Mouse (Mus musculus) forebrain, embryonic 16.5 days (tissue): ENCODE results near the gene Lrrc46. TPM values are rescaled to one million over a fixed set of nuclear protein-coding genes. Genes with fewer than 3 reads are reported as not detected.

Experiments used
- ATAC-seq: fragments of 200-750 bp; cut with Nextera tagmentation; 2 replicates; pipeline ENCODE4 v1.8.0; 2017; ENCODE audit warnings: mild to moderate bottlenecking, moderate library complexity
- H3K27ac ChIP-seq: fragments of 300-500 bp; sonication (generic); 2 replicates; pipeline ENCODE4 v1.5.1; 2014; ENCODE audit warnings: low read length, control low read depth
- H3K27me3 ChIP-seq: fragments of 300-500 bp; sonication (generic); replicated peaks from 2 replicates; pipeline ENCODE4 v1.6.1; 2014; ENCODE audit warnings: low read length; ENCODE audit not compliant: control insufficient read depth, insufficient read depth
- H3K36me3 ChIP-seq: fragments of 300-500 bp; sonication (generic); 2 replicates; pipeline ENCODE4 v1.6.1; 2014; ENCODE audit not compliant: control insufficient read depth, insufficient read depth
- H3K4me1 ChIP-seq: fragments of 300-500 bp; sonication (generic); replicated peaks from 2 replicates; pipeline ENCODE4 v1.6.1; 2014; ENCODE audit warnings: low read length; ENCODE audit not compliant: control insufficient read depth, insufficient read depth
- H3K4me2 ChIP-seq: fragments of 300-500 bp; sonication (generic); 2 replicates; pipeline ENCODE4 v1.6.1; 2014; ENCODE audit warnings: mild to moderate bottlenecking, low read length, control low read depth
- H3K4me3 ChIP-seq: fragments of 300-500 bp; sonication (generic); replicated peaks from 2 replicates; pipeline ENCODE4 v1.5.1; 2014; ENCODE audit warnings: mild to moderate bottlenecking, low read length, control low read depth
- H3K9ac ChIP-seq: fragments of 300-500 bp; sonication (generic); replicated peaks from 2 replicates; pipeline ENCODE4 v1.6.1; 2014; ENCODE audit warnings: low read depth, low read length, control low read depth
- H3K9me3 ChIP-seq: fragments of 300-500 bp; sonication (generic); 2 replicates; pipeline ENCODE4 v1.6.1; 2016; ENCODE audit warnings: low read length; ENCODE audit not compliant: control insufficient read depth
- WGBS: fragments of 180-500 bp; shearing (Covaris S2); extraction: QIAGEN DNeasy Blood & Tissue Kit; methylation state at CpG from one replicate; pipeline ENCODE4 v1.1.7; 2014; 5-methylcytosine and 5-hydroxymethylcytosine counted together
- polyA plus RNA-seq: library from polyadenylated mRNA; unstranded; fragments of >200 nt; fragmentation: Nextera tagmentation; extraction: Ambion mirVana; gene quantifications from 2 replicates; pipeline ENCODE4 v1.2.1, GENCODE M21; 2015

Gene Lrrc46
- polyA plus RNA-seq, 1 experiment from 2014 or later, result 3.0 TPM

DNA sequence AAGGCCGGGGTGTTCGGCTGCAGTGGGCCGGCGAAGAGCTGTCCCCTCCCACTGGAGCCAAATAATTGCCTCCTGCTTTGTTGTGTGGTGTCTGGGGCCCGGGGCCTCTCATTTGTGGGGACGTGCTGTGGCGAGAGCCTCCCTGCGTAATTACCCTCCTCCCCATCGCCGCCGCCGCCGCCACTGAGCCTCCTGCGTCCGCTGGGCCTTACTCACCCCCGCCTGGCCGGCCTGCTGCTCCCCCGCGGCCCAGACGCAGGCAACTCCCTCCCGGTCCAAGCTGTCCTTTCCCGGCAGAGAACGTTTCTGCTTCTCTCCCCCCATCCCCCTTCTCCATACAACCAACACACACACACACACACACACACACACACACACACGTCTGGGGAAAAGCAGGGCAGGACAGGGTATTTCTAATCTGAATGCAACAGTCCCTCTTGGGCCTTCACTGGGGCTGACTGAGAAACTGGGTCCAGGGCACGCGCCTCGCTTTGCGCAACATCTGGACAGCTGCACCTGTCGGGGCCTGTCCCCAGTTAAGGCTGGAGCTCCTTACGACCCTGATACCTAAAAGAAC, 43.7 kb downstream of the Lrrc46 start:
- ATAC-seq, result peak; percentile 59
- H3K4me1 ChIP-seq, result peaks cover 13% of the 10 kb centered on the region
- H3K36me3 ChIP-seq, result no peaks in the 10 kb centered on the region
- peak overlapping the region; percentile 59 for H3K9ac ChIP-seq
- H3K4me2 ChIP-seq, result peak overlapping the region; percentile 55
- 5% methylated on average over 30 of the region's 30 CpGs for whole genome bisulfite sequencing
- H3K27ac ChIP-seq, result no peak overlapping the region
- no peaks in the 10 kb centered on the region for H3K9me3 ChIP-seq
- H3K4me3 ChIP-seq, result peak overlapping the region; percentile 25
- H3K27me3 ChIP-seq, result no peaks in the 10 kb centered on the region

DNA sequence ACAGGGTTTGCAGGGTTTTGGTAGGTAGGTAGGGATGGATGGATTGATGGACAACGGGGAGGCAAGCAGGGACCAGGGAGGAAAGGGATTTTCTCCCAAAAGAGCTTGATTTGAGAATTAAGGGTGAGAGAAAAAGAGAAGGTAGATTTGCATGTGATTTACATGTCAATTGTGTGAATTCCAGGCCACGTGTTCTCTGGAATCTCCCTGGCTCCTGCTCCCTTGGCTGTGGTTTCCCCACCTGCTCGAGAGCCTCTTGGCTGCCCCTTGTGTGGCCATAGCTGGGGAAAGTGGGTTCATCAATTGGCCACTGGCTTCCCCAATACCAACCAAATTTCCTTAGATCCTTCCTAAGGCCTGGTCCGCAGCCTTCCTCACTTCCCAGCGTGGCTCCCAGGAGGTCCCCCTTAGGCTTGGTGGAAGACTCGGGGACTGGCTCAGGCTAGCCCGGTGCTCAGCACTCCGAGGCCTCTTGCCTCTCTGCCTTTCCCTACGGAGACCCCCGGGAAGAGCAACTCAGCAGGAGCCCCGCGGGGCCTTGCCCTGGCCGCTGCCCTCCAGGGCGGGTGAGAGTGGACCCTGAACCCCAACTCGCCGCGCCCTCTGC, 44.3 kb downstream of the Lrrc46 start:
- H3K27ac ChIP-seq, result no peak overlapping the region
- ATAC-seq, result peak; percentile 47; the same call in 1 of the 2 replicates
- no peaks in the 10 kb centered on the region for H3K9me3 ChIP-seq
- peak overlapping the region; percentile 59 for H3K9ac ChIP-seq
- H3K36me3 ChIP-seq, result no peaks in the 10 kb centered on the region
- peaks cover 13% of the 10 kb centered on the region for H3K4me1 ChIP-seq
- no peaks in the 10 kb centered on the region for H3K27me3 ChIP-seq
- WGBS, result 4% methylated on average over 17 of the region's 17 CpGs
- H3K4me3 ChIP-seq, result peak overlapping the region; percentile 25
- peak overlapping the region; percentile 55 for H3K4me2 ChIP-seq

DNA sequence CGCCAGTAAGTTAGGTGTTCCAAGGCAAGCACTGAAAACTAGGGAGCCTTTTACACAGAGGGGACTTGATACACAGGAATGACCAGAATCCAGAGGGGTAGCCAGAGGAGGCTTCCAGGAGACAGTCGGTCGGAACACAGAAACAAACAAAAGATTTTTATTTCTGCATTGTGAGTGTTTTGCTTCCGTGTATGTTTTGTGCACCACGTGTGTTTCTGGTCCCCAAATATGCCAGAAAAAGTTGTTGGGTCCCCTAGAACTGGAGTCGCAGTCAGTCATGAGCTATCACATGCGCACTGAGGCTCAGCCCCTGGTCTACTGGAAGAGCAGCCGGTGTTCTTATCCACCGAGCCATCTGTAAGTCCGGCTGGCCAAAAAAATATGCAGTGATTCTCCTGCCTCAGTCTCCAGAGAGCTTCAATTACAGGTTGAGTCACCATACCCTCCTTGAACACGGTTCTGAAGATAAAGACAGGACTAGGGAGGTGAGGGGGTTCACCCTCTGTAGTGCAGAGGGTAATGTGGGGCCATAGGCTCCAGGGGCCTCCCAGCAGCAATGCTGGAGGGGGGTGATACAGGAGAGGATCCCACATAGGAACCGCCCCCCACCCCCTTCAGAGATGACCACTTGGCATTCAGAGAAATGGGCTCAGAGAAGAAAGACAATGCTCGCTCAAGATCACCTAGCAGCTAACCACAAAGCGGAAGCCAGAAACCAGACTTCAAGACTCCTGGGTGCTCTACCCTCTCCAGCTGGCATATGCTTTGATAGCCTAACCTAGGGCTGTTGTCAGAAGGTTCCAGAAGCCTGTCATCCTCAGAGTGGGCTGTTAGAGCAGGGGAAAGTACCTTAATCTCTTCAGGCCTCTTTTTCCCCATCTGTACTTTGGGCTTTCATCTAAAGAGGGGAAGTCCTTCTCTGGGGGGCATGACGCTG, 45.1 kb downstream of the Lrrc46 start:
- H3K4me1 ChIP-seq, result peaks cover 13% of the 10 kb centered on the region
- no peaks in the 10 kb centered on the region for H3K9me3 ChIP-seq
- no peak overlapping the region for H3K4me2 ChIP-seq
- H3K9ac ChIP-seq, result no peak overlapping the region
- H3K27ac ChIP-seq, result no peak overlapping the region
- ATAC-seq, result no peak
- no peaks in the 10 kb centered on the region for H3K36me3 ChIP-seq
- no peak overlapping the region for H3K4me3 ChIP-seq
- 82% methylated on average over 15 of the region's 15 CpGs for WGBS
- no peaks in the 10 kb centered on the region for H3K27me3 ChIP-seq

DNA sequence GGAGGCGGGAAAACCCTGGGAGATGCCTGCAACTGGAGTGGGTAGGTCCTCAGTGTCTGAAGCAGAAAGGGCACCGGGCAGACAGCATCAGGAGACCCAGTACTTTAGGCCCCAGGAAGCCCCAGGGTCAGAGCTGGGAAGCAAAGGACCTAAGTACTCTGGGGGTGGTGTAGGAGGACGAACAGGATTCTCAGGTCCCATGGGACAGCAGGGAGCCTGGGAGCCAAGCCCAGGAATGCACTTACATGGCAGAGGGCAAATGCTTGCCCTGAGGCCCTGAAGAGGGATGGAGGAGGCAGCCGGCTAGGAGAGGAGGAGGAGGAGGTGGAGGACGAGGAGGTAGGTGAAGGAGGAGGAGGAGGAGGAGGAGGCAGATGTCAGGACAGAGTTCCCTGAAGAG, 46.2 kb downstream of the Lrrc46 start:
- Histone ChIP-seq H3K9ac (no peak overlapping the region), H3K4me2 (no peak overlapping the region), H3K27me3 (no peaks in the 10 kb centered on the region), H3K36me3 (no peaks in the 10 kb centered on the region), H3K4me3 (no peak overlapping the region), H3K27ac (no peak overlapping the region), H3K9me3 (no peaks in the 10 kb centered on the region), H3K4me1 (peaks cover 13% of the 10 kb centered on the region)
- WGBS, result 31% methylated on average over 5 of the region's 5 CpGs
- ATAC-seq, result no peak

DNA sequence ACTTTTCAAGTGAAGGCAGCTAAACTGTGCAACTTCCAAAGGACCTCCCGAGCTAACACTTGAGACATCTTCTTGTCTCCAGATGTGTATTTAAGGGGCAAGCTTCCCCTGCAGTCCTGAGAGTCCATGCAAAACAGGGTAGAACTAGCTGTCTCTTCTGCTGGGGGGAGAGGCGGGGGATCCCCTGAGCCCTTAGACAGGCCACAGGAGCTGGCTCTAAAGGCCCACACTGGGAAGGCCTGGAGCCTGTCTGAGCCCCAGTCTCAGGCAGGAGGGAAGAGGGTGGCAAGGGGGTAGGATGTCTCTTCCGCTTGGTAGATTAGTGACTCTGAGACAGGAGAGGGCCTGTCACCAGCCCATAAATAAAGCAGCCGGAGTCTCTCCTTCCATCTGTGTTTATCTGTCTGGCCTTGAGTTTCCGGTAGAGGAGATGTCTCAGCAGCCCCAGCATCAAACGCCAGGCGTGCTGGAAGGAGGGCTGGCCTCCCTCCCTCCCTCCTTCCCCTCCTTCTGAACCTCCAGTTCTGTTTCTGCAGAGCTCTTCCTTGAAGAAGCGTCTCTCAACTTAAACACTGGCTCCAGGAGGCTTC, 48.4 kb downstream of the Lrrc46 start:
- no peak for ATAC-seq
- no peaks in the 10 kb centered on the region for H3K9me3 ChIP-seq
- H3K27ac ChIP-seq, result no peak overlapping the region
- H3K4me3 ChIP-seq, result no peak overlapping the region
- no peak overlapping the region for H3K4me2 ChIP-seq
- peaks cover 21% of the 10 kb centered on the region for H3K4me1 ChIP-seq
- H3K27me3 ChIP-seq, result 0 out of 2 replicates have a peak, but pooled peaks cover 3% of the 10 kb centered on the region
- 56% methylated on average over 8 of the region's 8 CpGs for WGBS
- H3K9ac ChIP-seq, result no peak overlapping the region
- H3K36me3 ChIP-seq, result no peaks in the 10 kb centered on the region

DNA sequence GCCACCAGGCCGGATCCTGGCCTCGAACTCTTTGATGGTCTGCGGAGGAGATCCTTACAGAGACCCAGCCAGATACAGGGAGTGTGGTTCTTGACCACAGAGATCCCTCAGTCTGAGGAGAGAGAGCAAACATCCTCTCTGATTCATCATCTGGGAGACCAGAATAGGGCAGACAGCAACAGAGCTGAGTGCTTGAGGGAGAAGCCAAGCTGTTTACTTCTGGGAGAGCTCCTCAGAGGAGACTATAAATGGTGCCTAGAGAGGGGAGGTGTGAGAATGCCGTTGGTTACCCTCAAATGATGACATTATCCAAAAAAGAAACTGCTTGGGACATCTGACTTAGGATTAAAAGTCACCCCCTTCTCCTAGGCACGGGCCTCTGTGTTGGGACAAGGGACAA, 49.7 kb downstream of the Lrrc46 start:
- ATAC-seq, result no peak
- Histone ChIP-seq H3K27me3 (0 out of 2 replicates have a peak, but pooled peaks cover 5% of the 10 kb centered on the region), H3K4me2 (no peak overlapping the region), H3K36me3 (no peaks in the 10 kb centered on the region), H3K9ac (no peak overlapping the region), H3K27ac (no peak overlapping the region), H3K9me3 (no peaks in the 10 kb centered on the region), H3K4me3 (no peak overlapping the region), H3K4me1 (peaks cover 13% of the 10 kb centered on the region)
- WGBS, result 76% methylated on average over 5 of the region's 5 CpGs

DNA sequence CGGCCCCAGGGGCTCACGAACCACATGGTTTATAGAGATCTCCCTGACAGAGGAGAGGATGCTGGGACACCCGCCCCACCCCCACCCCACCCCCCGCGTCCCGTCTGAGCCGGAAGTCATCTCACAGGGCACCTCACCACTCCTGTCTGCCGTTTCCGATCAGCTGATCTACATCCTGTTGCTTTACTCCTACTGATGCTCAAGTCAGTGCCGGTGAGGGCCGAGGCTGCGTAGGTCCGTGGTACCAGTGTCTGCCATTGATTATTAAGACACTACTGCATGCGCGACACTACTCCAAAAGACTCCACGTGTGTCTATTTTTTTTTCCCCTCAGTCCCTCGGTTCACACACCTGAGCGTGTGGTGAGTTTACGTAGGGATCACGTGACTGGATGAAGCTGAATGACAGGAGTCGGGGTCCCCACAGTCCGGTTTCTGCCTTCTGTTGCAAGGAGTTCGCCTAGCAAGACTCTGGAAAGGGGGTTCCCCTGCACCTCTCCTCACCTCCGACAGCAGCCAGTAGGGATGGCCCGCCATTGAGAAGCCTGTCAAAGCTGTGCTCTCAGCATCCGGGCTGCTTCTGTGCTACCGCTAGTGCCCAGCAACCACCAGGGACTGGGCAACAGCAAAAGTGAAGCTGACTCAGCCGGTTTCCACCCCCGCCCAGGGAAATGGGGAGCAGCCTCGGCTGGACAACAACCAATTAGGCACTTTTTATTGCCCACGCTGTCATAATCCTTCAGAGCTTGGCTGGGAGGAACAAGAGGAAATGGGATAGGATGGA, 53.1 kb downstream of the Lrrc46 start:
- Histone ChIP-seq H3K9me3 (no peaks in the 10 kb centered on the region), H3K4me2 (peak overlapping the region; percentile 56), H3K4me3 (peak overlapping the region; percentile 43), H3K36me3 (no peaks in the 10 kb centered on the region), H3K27me3 (peaks cover 11% of the 10 kb centered on the region), H3K4me1 (peaks cover 12% of the 10 kb centered on the region), H3K9ac (peak overlapping the region; percentile 45), H3K27ac (no peak overlapping the region)
- ATAC-seq, result peak; percentile 71
- 6% methylated on average over 31 of the region's 31 CpGs for whole genome bisulfite sequencing

DNA sequence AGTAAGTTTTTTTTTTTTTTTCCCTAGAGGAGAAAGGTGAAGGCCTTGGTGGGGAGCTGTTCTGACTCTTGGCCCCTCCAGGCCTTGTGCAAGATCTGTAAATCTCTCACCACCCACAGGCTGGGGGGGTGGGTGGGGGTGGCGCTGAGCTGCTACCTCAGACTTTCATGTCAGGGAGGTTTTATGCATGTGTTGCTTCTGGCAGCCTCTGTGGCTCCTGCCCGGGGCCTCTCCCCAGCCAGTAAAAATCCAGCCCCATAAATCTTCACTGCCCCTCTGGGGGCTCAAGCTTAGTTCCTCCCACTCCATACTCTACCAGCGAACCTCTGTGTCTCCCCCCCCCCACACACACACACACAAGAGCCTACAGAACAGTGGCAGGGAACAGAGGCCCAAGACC, 54.7 kb downstream of the Lrrc46 start:
- Histone ChIP-seq H3K9me3 (no peaks in the 10 kb centered on the region), H3K27ac (no peak overlapping the region), H3K36me3 (no peaks in the 10 kb centered on the region), H3K9ac (no peak overlapping the region), H3K4me2 (no peak overlapping the region), H3K4me1 (peaks cover 15% of the 10 kb centered on the region), H3K4me3 (no peak overlapping the region), H3K27me3 (peaks cover 11% of the 10 kb centered on the region)
- ATAC-seq, result no peak
- 61% methylated on average over 3 of the region's 3 CpGs for WGBS
